Mouse (Mus musculus) midbrain, postnatal 0 days (tissue): ENCODE results near the gene Ubtf. TPM values are rescaled to one million over a fixed set of nuclear protein-coding genes. Genes with fewer than 3 reads are reported as not detected.
"Not testable (repeated sequence)": the region's sequence is repeated elsewhere in the genome, so short reads cannot be mapped to it uniquely, and the experiment has no call there.

Source experiments
- ATAC-seq: fragments of 200-750 bp; cut with Nextera tagmentation; 2 replicates; pipeline ENCODE4 v1.8.0; 2017; ENCODE audit warnings: moderate number of reproducible peaks, mild to moderate bottlenecking, moderate TSS enrichment, moderate library complexity; ENCODE audit not compliant: low FRiP score
- DNase-seq: peaks from one replicate; pipeline ENCODE4 v3.0.0-alpha.2; 2015; ENCODE audit warnings: low spot score
- H3K27ac ChIP-seq: fragments of 300-500 bp; sonication (generic); 2 replicates; pipeline ENCODE4 v1.5.1; 2014; ENCODE audit warnings: low read depth, mild to moderate bottlenecking, low read length, mixed read lengths
- H3K27me3 ChIP-seq: fragments of 300-500 bp; sonication (generic); 2 replicates; pipeline ENCODE4 v1.6.1; 2014; ENCODE audit warnings: low read length, control low read depth, mixed read lengths; ENCODE audit not compliant: insufficient read depth
- H3K36me3 ChIP-seq: fragments of 300-500 bp; sonication (generic); 2 replicates; pipeline ENCODE4 v1.6.1; 2014; ENCODE audit warnings: low read length, control low read depth, mixed read lengths; ENCODE audit not compliant: insufficient read depth
- H3K4me1 ChIP-seq: fragments of 300-500 bp; sonication (generic); 2 replicates; pipeline ENCODE4 v1.6.1; 2014; ENCODE audit warnings: mild to moderate bottlenecking, control low read depth, antibody characterized with exemption, low read length, mixed read lengths; ENCODE audit not compliant: insufficient read depth
- H3K4me2 ChIP-seq: fragments of 300-500 bp; sonication (generic); 2 replicates; pipeline ENCODE4 v1.6.1; 2014; ENCODE audit warnings: low read depth, mild to moderate bottlenecking, low read length, mixed read lengths; ENCODE audit not compliant: poor library complexity, severe bottlenecking
- H3K4me3 ChIP-seq: fragments of 300-500 bp; sonication (generic); 2 replicates; pipeline ENCODE4 v1.5.1; 2014; ENCODE audit warnings: low read depth, mild to moderate bottlenecking, low read length, moderate library complexity
- H3K9ac ChIP-seq: fragments of 300-500 bp; sonication (generic); replicated peaks from 2 replicates; pipeline ENCODE4 v1.6.1; 2014; ENCODE audit warnings: mild to moderate bottlenecking, low read length, moderate library complexity, mixed read lengths; ENCODE audit not compliant: poor library complexity, severe bottlenecking
- H3K9me3 ChIP-seq: fragments of 300-500 bp; sonication (generic); 2 replicates; pipeline ENCODE4 v1.6.1; 2016; ENCODE audit warnings: low read length, control low read depth
- CTCF ChIP-seq: IDR thresholded peaks from 2 replicates; pipeline ENCODE4 v1.5.1; 2016; ENCODE audit warnings: antibody characterized with exemption, mild to moderate bottlenecking
- WGBS: fragments of 180-500 bp; shearing (Covaris S2); extraction: QIAGEN DNeasy Blood & Tissue Kit; methylation state at CpG from one replicate; pipeline ENCODE4 v1.1.7; 2014; 5-methylcytosine and 5-hydroxymethylcytosine counted together
- polyA plus RNA-seq: library from polyadenylated mRNA; unstranded; fragments of >200 nt; fragmentation: Nextera tagmentation; extraction: Ambion mirVana; gene quantifications from 2 replicates; pipeline ENCODE4 v1.2.1, GENCODE M21; 2015
- total RNA-seq: library from RNA; depleted of rRNA; stranded (reverse); fragments of >200 nt; gene quantifications from 2 replicates; pipeline ENCODE4 v1.2.3, GENCODE M21; 2014

The Ubtf gene
- total and polyA plus RNA-seq, 2 experiments from 2014 or later, result 64.3 TPM

DNA sequence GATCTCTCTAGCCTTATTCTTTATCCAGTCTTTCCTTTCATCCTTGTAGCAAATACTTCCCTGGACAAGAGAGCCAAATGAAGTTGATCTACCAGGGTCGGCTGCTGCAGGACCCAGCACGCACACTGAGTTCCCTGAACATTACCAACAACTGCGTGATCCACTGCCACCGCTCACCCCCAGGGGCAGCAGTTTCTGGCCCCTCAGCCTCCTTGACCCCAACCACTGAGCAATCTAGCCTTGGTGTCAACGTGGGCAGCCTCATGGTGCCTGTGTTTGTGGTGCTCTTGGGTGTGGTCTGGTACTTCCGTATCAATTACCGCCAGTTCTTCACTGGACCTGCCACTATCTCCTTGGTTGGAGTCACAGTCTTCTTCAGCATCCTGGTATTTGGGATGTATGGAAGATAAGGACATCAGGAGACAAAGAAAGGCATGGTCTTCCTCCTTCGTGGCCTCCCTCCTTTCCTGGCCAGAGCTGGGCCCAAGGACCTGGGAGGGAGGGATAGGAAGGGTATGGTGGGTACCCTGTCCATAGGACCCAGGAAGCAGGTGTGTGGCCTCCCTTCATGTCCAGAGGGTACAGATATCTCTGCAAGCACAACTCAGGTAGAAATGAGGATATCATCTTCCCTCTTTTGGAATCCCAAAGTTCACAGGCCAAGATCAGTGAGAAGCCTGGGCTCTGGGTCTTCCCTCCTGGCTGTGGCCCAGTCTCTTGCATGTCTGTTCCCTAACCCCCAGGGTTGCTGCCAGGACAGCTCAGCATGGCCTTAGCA lies 31.3 kb downstream of the Ubtf start:
- Histone ChIP-seq H3K4me2 (no peak overlapping the region), H3K9me3 (no peaks in the 10 kb centered on the region), H3K27ac (no peak overlapping the region), H3K9ac (no peak overlapping the region), H3K36me3 (peaks cover 46% of the 10 kb centered on the region), H3K4me3 (no peak overlapping the region), H3K27me3 (no peaks in the 10 kb centered on the region), H3K4me1 (peaks cover 8% of the 10 kb centered on the region; the same call in 1 of the 2 replicates)
- ATAC-seq (no peak), DNase-seq (no peak)
- TF ChIP-seq CTCF, result no peak; the same call in 1 of the 2 replicates
- 87% methylated on average over 8 of the region's 8 CpGs for WGBS

DNA sequence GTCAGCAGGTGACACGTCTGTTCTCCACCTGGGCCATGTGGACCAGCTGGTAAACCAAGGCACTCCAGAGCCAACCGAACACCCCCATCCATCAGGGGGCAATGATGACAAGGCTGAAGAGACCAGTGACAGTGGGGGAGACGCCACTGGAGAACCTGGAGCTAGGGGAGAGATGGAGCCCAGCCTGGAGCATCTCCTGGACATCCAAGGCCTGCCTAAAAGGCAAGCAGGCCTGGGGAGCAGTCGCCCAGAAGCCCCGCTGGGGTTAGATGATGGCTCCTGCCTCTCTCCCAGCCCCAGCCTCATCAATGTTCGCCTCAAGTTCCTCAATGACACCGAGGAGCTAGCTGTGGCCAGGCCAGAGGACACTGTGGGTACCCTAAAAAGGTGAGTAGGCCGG lies 32.1 kb downstream of the Ubtf start:
- ATAC-seq, result no peak

GRCm38 (mm10) chr11:102285095-102285834 lies 34.3 kb downstream of the Ubtf start:
- Histone ChIP-seq H3K4me1 (peaks cover 8% of the 10 kb centered on the region; the same call in 1 of the 2 replicates), H3K4me2 (peak overlapping the region; percentile 88), H3K9ac (peak overlapping the region; percentile 77), H3K36me3 (peaks cover 19% of the 10 kb centered on the region), H3K9me3 (no peaks in the 10 kb centered on the region), H3K27ac (peak overlapping the region; percentile 68), H3K27me3 (no peaks in the 10 kb centered on the region), H3K4me3 (peak overlapping the region; percentile 67)
- ATAC-seq, result peak; percentile 72
- no peak for DNase-seq
- WGBS, result 6% methylated on average over 31 of the region's 31 CpGs
- TF ChIP-seq CTCF, result no peak

More for the DNA sequence above, 32.1 kb downstream of the Ubtf start:
- Histone ChIP-seq H3K9me3 (no peaks in the 10 kb centered on the region), H3K27ac (no peak overlapping the region), H3K4me3 (no peak overlapping the region), H3K4me1 (peaks cover 8% of the 10 kb centered on the region; the same call in 1 of the 2 replicates), H3K27me3 (no peaks in the 10 kb centered on the region), H3K9ac (no peak overlapping the region), H3K36me3 (peaks cover 41% of the 10 kb centered on the region), H3K4me2 (no peak overlapping the region)
- no peak for DNase-seq
- TF ChIP-seq CTCF, result no peak
- WGBS, result 93% methylated on average over 8 of the region's 8 CpGs

- H3K9me3 ChIP-seq, result no peaks in the 10 kb centered on the region
- WGBS, result 4% methylated on average over 32 of the region's 32 CpGs
- no peaks in the 10 kb centered on the region for H3K27me3 ChIP-seq
- H3K27ac ChIP-seq, result peak within 1 kb of the TSS; percentile 68
- peak; percentile 27; the same call in 1 of the 2 replicates for TF ChIP-seq CTCF
- H3K4me2 ChIP-seq, result peak within 1 kb of the TSS; percentile 88
- ATAC-seq (peak; percentile 92), DNase-seq (peak; percentile 99)
- H3K36me3 ChIP-seq, result peaks cover 17% of the 10 kb centered on the region
- H3K9ac ChIP-seq, result peak within 1 kb of the TSS; percentile 77
- H3K4me3 ChIP-seq, result peak within 1 kb of the TSS; percentile 67
- peaks cover 8% of the 10 kb centered on the region; the same call in 1 of the 2 replicates for H3K4me1 ChIP-seq
Observed at GRCm38 (mm10) chr11:102284501-102285094, 34.9 kb downstream of the Ubtf start, which contains the start of gene Tmub2. Gene Tmub2, plus strand, starts transcription at chr11:102284931.

DNA sequence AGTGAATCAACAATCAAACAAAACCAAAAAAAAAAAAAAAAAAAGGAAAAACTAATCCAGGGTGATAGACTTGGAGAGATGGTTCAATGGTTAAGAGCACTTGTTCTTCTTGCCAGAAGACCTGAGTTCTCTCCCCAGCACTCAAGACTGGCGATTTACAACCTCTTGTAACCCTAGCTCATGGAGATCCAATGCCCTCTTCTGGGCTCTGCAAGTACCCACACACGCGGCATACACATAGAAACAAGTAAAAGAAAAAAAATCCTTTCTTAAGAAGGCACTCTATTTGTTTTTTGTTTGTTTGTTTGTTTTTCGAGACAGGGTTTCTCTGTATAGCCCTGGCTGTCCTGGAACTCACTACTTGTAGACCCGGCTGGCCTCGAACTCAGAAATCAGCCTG lies 35.6 kb downstream of the Ubtf start:
- Histone ChIP-seq H3K9me3 (no peaks in the 10 kb centered on the region), H3K27ac (peak overlapping the region; percentile 68; the same call in 1 of the 2 replicates), H3K4me1 (peaks cover 8% of the 10 kb centered on the region; the same call in 1 of the 2 replicates), H3K9ac (no peak overlapping the region), H3K36me3 (peaks cover 17% of the 10 kb centered on the region), H3K27me3 (no peaks in the 10 kb centered on the region), H3K4me3 (peak overlapping the region; percentile 67; the same call in 1 of the 2 replicates), H3K4me2 (peak overlapping the region; percentile 88; the same call in 1 of the 2 replicates)
- DNase-seq (no peak), ATAC-seq (no peak)
- TF ChIP-seq CTCF, result no peak
- WGBS, result 94% methylated on average over 6 of the region's 6 CpGs

GRCm38 (mm10) chr11:102280267-102280666 lies 39.3 kb downstream of the Ubtf start:
- H3K27ac ChIP-seq, H3K4me1 ChIP-seq, H3K36me3 ChIP-seq, H3K9me3 ChIP-seq, DNase-seq, H3K27me3 ChIP-seq, H3K4me2 ChIP-seq, H3K4me3 ChIP-seq, ATAC-seq, H3K9ac ChIP-seq: not testable (repeated sequence)
- 74% methylated on average over 6 of the region's 6 CpGs for WGBS
